Mouse (Mus musculus) E14TG2a.4 (cell line): Measurements from ENCODE around the gene Grin3b.

Experiments used
- CTCF ChIP-seq: conservative IDR thresholded peaks from 2 replicates; pipeline ENCODE4 v1.5.1; 2014; ENCODE audit warnings: low read length
- NANOG ChIP-seq: IDR thresholded peaks from 2 replicates; pipeline ENCODE4 v1.6.1; 2014; ENCODE audit warnings: borderline replicate concordance, low read length, mixed read lengths

DNA sequence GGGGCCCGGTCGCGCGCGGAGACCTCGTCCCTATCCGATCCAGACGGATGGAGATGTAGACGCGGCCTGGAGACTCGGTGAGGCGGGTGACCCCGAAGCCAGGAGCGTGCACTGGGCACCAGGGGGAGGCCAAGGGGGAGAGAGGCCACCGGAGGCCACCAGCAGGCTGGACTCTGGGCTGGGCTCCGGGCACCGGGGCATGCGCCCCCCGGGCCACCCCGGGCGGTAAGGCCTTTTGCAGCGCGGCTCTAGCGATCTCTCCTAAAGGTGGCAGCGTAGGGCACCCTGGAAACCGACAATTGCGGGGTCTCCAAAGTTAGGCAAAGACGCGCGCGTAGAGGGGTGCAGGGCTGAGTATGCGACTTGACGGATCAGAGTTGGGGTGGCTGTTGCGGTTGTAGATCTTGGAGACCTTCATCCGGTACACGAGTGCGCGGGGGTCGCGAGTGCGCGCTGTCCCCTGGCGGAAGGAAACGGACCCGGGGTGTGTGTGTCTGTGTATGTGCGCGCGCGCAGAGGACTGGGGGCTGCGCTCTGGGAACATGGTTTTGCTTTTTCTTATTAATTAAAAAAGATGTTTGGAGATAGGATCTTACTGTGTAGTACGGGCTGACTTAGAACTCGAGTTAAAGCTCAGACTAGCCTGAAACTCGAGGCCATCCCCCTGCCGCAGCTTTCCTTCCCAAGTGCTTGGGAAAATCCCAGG, 43.0 kb upstream of the Grin3b start:
- TF ChIP-seq CTCF (no peak), NANOG (no peak)
